Mouse (Mus musculus) forebrain, embryonic 13.5 days (tissue): ENCODE measurements at regions not wholly inside any gene's neighbourhood (a gene's known extent, or its start where the extent isn't known, plus 50 kb on each side); places are given as distances from the start of the nearest gene placed in this dataset.

Experiments
- ATAC-seq: fragments of 200-750 bp; cut with Nextera tagmentation; 2 replicates; pipeline ENCODE4 v1.8.0; 2017
- H3K27ac ChIP-seq: fragments of 300-500 bp; sonication (generic); 2 replicates; pipeline ENCODE4 v1.5.1; 2015; ENCODE audit warnings: inconsistent platforms, mild to moderate bottlenecking, moderate library complexity
- H3K27me3 ChIP-seq: fragments of 300-500 bp; sonication (generic); 2 replicates; pipeline ENCODE4 v1.6.1; 2015; ENCODE audit warnings: mild to moderate bottlenecking, inconsistent platforms
- H3K36me3 ChIP-seq: fragments of 300-500 bp; sonication (generic); 2 replicates; pipeline ENCODE4 v1.6.1; 2015; ENCODE audit warnings: mild to moderate bottlenecking, inconsistent platforms; ENCODE audit not compliant: poor library complexity, severe bottlenecking
- H3K4me1 ChIP-seq: fragments of 300-500 bp; sonication (generic); 2 replicates; pipeline ENCODE4 v1.6.1; 2015; ENCODE audit warnings: inconsistent platforms
- H3K4me2 ChIP-seq: fragments of 300-500 bp; sonication (generic); 2 replicates; pipeline ENCODE4 v1.6.1; 2015; ENCODE audit warnings: inconsistent platforms, mild to moderate bottlenecking, moderate library complexity
- H3K4me3 ChIP-seq: fragments of 300-500 bp; sonication (generic); 2 replicates; pipeline ENCODE4 v1.5.1; 2015; ENCODE audit warnings: mild to moderate bottlenecking, inconsistent platforms
- H3K9ac ChIP-seq: fragments of 300-500 bp; sonication (generic); 2 replicates; pipeline ENCODE4 v1.6.1; 2015; ENCODE audit warnings: mild to moderate bottlenecking, inconsistent platforms
- H3K9me3 ChIP-seq: fragments of 300-500 bp; sonication (generic); replicated peaks from 2 replicates; pipeline ENCODE4 v1.6.1; 2016; ENCODE audit warnings: inconsistent platforms
- WGBS: fragments of 180-500 bp; shearing (Covaris S2); methylation state at CpG from one replicate; pipeline ENCODE4 v1.1.7; 2015; 5-methylcytosine and 5-hydroxymethylcytosine counted together

DNA sequence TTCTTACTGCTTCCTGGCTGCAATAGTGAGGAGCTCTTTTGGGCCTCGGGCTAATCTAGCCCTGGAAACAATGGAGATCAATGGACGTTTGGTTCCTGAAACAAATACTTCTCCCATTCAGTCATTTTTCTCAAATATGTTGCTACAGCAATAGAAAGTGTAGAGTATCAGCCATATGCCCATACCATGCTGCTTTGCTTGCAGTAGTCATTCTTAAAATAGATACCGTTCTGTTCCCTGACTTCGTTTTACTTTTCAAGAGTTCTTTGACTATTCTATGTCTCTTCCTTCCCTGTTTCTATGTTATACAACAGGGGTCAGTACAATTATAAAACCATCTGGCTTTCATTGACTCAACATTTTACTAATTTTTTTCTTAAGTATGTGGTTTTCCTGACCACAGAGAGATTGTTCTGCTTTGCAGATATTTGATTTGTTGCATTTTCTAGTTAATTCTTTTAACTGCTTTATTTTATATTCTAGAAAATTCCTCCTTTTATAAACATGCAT is 275.2 kb upstream of the Xrcc4 start:
- H3K4me1 ChIP-seq, result no peaks in the 10 kb centered on the region
- ATAC-seq, result no peak
- H3K9me3 ChIP-seq, result 0 out of 2 replicates have a peak, but pooled peaks cover 6% of the 10 kb centered on the region
- WGBS, result 80% methylated on average over 4 of the region's 4 CpGs
- no peak overlapping the region for H3K9ac ChIP-seq
- no peaks in the 10 kb centered on the region for H3K27me3 ChIP-seq
- H3K4me2 ChIP-seq, result no peak overlapping the region
- H3K4me3 ChIP-seq, result no peak overlapping the region
- H3K36me3 ChIP-seq, result no peaks in the 10 kb centered on the region
- no peak overlapping the region for H3K27ac ChIP-seq

DNA sequence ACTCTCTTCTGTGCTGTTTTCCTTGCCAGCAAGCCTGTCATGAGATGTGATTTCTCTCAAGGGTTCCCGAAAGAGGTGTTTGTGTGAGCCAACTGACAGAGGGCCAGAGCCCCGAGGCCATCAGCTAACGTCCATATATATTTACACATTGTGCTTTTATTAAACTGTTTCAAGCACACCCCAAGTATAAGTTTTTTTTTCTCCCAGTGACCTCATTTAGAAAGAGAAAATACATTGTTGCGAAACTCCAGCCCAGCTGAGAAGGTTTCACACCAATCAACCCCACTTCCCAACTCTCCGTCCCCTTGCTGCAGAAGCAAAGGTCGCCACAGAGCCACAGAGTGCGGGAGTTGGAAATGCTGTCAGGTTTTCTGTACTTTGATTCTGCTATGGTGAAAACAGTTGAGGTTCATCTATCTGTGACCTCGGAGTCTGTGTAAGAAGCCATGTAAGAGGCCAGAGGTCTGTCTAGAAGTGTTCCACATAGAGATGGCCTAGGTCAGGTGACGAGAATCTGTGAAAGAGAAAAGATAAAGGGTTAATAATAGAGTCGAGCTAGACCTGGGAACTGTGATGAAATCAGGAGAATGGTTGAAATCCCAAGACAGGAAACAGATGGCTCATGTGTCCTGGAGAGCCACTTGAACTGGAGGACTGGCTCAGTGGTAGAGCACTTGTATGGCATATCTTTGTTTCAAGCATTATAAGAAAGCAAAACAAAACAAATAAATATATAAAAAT is 270.6 kb upstream of the Xrcc4 start:
- ATAC-seq, result no peak; the same call in 1 of the 2 replicates
- Histone ChIP-seq H3K36me3 (no peaks in the 10 kb centered on the region), H3K27me3 (no peaks in the 10 kb centered on the region), H3K4me2 (no peak overlapping the region), H3K9me3 (no peaks in the 10 kb centered on the region; the same call in 1 of the 2 replicates), H3K9ac (no peak overlapping the region), H3K27ac (no peak overlapping the region), H3K4me1 (0 out of 2 replicates have a peak, but pooled peaks cover 6% of the 10 kb centered on the region), H3K4me3 (no peak overlapping the region)
- 79% methylated on average over 10 of the region's 10 CpGs for WGBS

DNA sequence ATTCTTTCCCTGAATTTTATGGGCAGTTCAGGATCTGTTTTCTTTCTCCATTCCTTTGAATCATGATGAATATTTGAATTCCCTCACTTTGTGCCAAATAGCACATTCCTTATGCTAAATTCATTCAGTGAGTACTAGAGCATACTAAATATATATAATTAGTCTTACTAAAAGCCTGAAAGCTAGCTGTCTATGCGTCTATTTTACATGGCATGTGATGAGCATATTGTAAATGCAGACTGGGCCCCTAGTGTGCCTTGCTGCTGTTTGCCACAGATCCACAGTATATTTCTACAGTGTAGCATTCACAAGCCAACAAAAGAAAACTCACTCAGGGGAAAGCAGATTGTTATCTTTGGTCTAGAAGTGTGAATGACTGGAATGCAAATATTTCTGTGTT is 268.7 kb upstream of the Xrcc4 start:
- Histone ChIP-seq H3K36me3 (no peaks in the 10 kb centered on the region), H3K9me3 (no peaks in the 10 kb centered on the region; the same call in 1 of the 2 replicates), H3K27ac (no peak overlapping the region), H3K4me2 (no peak overlapping the region), H3K4me3 (no peak overlapping the region), H3K27me3 (no peaks in the 10 kb centered on the region), H3K4me1 (0 out of 2 replicates have a peak, but pooled peaks cover 6% of the 10 kb centered on the region), H3K9ac (no peak overlapping the region)
- ATAC-seq, result peak; percentile 83
- 25% methylated on average over 1 of the region's 1 CpGs for WGBS

DNA sequence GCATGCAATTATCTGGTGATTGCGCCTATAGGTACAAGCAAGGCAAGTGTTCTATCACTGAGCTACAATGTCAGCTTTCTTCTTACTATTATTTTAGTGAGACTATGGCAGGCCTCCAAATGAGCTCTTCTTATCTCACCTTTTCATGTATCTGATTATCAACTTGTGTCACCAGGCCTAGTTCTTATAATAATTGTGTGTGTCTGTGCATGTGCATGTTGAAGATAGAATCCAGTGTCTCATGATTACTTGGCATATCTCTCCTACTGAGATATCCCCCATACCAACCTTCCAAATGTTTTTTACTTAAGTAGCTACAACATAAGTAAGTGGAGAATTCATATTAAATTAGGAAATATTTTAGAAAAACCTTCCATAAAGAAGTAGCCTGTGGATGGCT is 266.2 kb upstream of the Xrcc4 start:
- 94% methylated on average over 1 of the region's 1 CpGs for WGBS
- H3K27me3 ChIP-seq, result no peaks in the 10 kb centered on the region
- H3K36me3 ChIP-seq, result no peaks in the 10 kb centered on the region
- no peak overlapping the region for H3K27ac ChIP-seq
- no peak overlapping the region for H3K4me3 ChIP-seq
- no peak overlapping the region for H3K9ac ChIP-seq
- no peak overlapping the region for H3K4me2 ChIP-seq
- no peaks in the 10 kb centered on the region; the same call in 1 of the 2 replicates for H3K9me3 ChIP-seq
- no peak for ATAC-seq
- 0 out of 2 replicates have a peak, but pooled peaks cover 6% of the 10 kb centered on the region for H3K4me1 ChIP-seq

DNA sequence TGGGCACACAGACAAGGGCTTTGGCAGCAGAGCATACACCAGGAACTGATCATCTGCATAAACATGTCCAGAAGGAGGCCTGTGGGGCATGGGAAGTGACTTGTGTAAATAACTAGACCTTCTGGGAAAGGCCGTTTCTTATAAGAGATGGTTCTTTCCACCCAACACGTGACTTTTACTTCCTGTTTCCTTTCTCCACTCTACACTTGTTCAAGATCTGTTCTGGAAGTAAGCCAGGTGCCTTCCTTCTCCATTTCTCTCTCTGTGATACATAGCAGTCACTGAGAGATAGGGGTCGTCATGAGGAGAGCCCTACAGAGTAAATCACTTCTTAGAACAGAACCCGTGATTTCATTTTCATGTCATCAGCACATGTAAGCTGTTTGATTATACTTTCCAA is 253.4 kb upstream of the Xrcc4 start:
- no peaks in the 10 kb centered on the region for H3K4me1 ChIP-seq

DNA sequence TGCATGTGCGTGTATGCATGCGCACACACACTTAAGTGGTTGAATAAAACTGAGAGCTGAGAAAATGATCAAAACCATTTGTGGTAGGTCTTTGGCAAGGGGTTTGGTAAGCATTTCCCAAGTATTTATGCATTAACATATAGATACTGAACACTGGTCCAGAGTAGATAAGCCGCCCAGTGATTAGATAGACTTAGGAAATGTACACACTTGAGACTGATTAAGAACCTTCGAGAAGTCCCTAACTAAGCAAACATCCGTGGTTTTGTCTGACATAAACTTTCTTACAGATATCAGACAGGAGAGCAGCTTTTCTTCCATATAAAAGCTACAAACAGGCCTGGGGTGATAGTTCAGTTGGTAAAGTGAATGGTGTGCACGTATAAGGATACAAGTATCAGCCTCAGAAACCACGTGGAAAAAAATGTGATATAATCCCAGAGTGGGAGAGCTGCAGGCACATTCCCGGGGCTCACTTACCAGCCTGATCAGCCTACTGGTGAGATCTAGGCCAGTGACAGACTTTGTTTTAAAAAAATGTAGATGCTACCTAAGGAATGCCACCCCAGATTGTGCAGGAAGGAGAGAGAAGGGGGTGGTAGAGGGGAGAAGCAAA is 252.3 kb upstream of the Xrcc4 start:
- Histone ChIP-seq H3K27me3 (peaks cover 13% of the 10 kb centered on the region), H3K4me1 (no peaks in the 10 kb centered on the region), H3K9me3 (no peaks in the 10 kb centered on the region), H3K9ac (no peak overlapping the region), H3K4me3 (no peak overlapping the region), H3K27ac (no peak overlapping the region), H3K4me2 (no peak overlapping the region), H3K36me3 (no peaks in the 10 kb centered on the region)
- no peak for ATAC-seq
- 80% methylated on average over 8 of the region's 8 CpGs for WGBS

More for the DNA sequence above, 253.4 kb upstream of the Xrcc4 start:
- no peaks in the 10 kb centered on the region for H3K36me3 ChIP-seq
- H3K9ac ChIP-seq, result no peak overlapping the region
- H3K4me3 ChIP-seq, result no peak overlapping the region
- H3K9me3 ChIP-seq, result no peaks in the 10 kb centered on the region
- H3K4me2 ChIP-seq, result no peak overlapping the region
- no peak overlapping the region for H3K27ac ChIP-seq
- peaks cover 8% of the 10 kb centered on the region for H3K27me3 ChIP-seq
- ATAC-seq, result no peak
- 87% methylated on average over 4 of the region's 4 CpGs for WGBS

DNA sequence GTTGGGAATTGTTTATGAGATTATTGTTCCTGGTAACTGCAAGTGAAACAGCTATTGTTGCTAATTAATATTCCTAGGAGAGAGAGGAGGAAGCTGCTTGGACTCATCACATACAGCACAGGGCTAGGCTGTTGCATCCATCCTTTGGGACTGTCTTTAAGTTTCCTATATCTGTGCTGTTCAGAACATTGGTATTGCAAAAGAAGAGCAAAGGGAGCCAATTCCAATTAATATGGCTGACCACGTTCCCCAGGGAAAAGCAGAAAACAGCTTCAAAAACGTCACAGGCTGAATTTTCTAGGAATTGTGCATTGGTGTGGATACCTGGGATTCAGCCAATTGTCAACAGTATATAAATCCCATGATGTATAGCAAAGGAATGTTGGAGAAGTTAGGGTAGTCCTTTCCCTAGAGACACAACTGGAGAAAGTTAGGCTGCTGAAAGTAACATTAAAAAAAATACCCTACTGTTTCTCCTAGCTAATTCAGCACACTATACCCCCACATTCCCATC is 251.3 kb upstream of the Xrcc4 start:
- WGBS, result 65% methylated on average over 2 of the region's 2 CpGs
- no peak overlapping the region for H3K4me2 ChIP-seq
- no peak overlapping the region for H3K4me3 ChIP-seq
- H3K9me3 ChIP-seq, result no peaks in the 10 kb centered on the region
- no peak for ATAC-seq
- H3K4me1 ChIP-seq, result peaks cover 4% of the 10 kb centered on the region
- H3K9ac ChIP-seq, result no peak overlapping the region
- peaks cover 13% of the 10 kb centered on the region for H3K27me3 ChIP-seq
- H3K36me3 ChIP-seq, result no peaks in the 10 kb centered on the region
- H3K27ac ChIP-seq, result no peak overlapping the region

DNA sequence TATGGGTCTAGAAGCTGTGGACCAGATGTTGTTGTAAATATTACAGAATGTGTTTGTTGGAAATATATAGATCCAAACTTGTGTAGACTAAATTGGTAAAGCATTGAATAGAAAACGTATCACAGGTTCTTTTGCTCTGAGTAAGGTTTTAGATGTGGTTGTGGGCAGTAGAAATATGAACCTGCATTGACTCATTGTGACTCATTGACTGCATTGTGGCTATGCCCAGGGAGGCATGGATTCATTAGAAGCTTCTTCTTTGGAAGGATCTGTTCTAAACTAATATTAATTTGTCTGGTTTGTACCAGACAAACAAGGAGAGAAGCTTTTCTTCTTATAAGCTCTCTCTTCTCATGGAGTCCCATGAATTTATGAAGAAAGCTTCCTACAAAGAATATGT is 248.2 kb upstream of the Xrcc4 start:
- H3K9me3 ChIP-seq, result no peaks in the 10 kb centered on the region
- no peak overlapping the region for H3K4me3 ChIP-seq
- no peak for ATAC-seq
- H3K4me1 ChIP-seq, result peaks cover 13% of the 10 kb centered on the region
- H3K36me3 ChIP-seq, result no peaks in the 10 kb centered on the region
- no peak overlapping the region for H3K4me2 ChIP-seq
- no peak overlapping the region for H3K27ac ChIP-seq
- H3K9ac ChIP-seq, result no peak overlapping the region
- 94% methylated on average over 1 of the region's 1 CpGs for WGBS
- H3K27me3 ChIP-seq, result peaks cover 13% of the 10 kb centered on the region

DNA sequence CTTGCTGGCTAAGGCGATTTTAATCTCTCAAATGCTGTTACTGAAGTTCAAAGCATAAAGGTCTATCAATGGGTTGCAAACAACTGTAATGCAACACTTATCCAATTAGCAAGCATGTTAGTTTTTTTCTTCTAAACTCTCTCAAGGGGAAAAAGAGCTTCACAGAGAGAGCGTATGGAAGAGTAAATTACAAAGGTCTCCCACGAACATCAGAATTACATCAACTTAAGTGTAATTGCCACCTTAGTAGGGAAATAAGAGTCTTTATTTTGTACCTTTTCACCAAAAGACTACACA is 246.3 kb upstream of the Xrcc4 start:
- Histone ChIP-seq H3K9me3 (no peaks in the 10 kb centered on the region), H3K4me1 (peaks cover 13% of the 10 kb centered on the region), H3K27ac (no peak overlapping the region), H3K9ac (no peak overlapping the region), H3K4me2 (no peak overlapping the region), H3K27me3 (peaks cover 16% of the 10 kb centered on the region), H3K36me3 (no peaks in the 10 kb centered on the region), H3K4me3 (no peak overlapping the region)
- 3% methylated on average over 3 of the region's 3 CpGs for WGBS
- ATAC-seq, result no peak

DNA sequence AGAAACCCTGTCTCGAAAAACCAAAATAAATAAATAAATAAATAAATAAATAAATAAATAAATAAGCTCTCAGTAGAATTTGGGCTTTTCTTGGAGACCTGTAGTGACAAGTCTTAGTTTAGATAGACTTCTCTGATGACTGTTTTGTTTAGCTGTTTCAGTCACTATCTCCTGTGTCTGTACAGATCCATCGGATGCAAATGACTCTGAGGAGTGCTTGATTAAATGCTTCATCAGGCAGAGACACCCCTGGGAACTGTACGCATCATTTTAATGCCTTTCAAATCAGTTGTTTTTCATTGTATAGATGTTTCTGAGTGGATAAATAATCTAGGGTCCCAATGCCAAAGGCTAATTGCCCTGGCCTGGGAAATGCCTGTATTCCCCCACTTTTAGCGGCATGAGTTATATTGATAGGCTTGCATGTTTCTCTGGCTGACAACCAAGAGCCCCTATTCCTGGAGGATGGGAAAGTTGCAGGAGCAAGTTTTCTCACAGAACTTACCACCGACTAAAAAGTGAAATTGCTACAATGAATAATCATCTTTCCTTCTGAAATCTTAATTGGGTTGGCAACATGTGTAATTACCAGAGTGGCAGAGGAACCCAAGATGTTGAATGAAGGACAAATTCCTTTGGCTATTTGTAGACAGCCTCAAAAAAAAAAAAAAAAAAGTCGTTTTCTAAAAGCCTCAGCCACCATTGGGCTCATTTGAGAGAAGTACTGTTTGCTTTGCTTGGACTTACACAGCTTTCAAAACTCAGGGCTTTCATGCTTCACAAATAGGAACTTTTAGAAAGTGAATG is 245.7 kb upstream of the Xrcc4 start:
- peaks cover 13% of the 10 kb centered on the region for H3K4me1 ChIP-seq
- H3K9ac ChIP-seq, result no peak overlapping the region
- H3K4me2 ChIP-seq, result no peak overlapping the region
- no peak overlapping the region for H3K4me3 ChIP-seq
- no peak overlapping the region for H3K27ac ChIP-seq
- H3K9me3 ChIP-seq, result no peaks in the 10 kb centered on the region
- 22% methylated on average over 6 of the region's 6 CpGs for WGBS
- ATAC-seq, result peak; percentile 73
- peaks cover 16% of the 10 kb centered on the region for H3K27me3 ChIP-seq
- no peaks in the 10 kb centered on the region for H3K36me3 ChIP-seq

DNA sequence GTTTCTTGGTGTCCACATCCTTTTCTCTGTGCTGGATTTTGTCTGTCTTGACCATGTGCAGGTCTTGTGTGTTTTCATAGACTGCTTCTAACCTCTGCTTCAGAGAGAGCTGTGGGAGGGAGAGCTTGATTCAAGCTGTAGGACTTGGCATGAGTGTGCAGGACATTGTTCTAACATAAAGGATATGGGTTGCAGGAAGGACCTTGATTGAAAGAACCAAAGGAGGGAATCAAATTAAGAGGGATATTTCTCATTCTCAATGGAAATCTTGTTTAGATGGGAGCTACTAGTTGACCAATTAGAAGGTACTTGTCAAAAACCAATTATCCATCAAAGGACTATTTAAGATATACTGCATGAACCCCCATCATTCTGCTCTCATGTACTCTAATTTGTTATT is 244.9 kb upstream of the Xrcc4 start:
- no peak overlapping the region for H3K27ac ChIP-seq
- ATAC-seq, result peak; percentile 44
- no peaks in the 10 kb centered on the region for H3K9me3 ChIP-seq
- H3K27me3 ChIP-seq, result peaks cover 16% of the 10 kb centered on the region
- H3K36me3 ChIP-seq, result no peaks in the 10 kb centered on the region
- H3K9ac ChIP-seq, result no peak overlapping the region
- peaks cover 13% of the 10 kb centered on the region for H3K4me1 ChIP-seq
- H3K4me2 ChIP-seq, result no peak overlapping the region
- H3K4me3 ChIP-seq, result no peak overlapping the region

DNA sequence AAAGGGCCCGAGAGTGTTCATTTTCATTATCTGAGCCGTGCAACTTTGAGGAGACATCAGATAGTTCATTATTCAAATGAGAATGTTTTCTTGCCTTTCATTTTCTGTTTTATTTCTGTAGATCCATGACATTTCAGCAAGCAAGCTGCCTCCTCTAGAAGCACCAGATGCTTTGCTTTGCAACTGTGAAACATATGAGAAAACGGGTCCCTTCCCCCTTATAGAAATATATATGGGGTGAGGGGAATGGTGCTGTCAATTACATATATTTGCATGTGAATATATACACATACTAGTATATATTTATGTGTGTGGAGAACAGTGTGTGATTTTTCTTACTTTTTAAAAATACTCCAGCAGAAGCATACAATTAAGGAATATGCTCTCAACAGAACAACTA is 235.8 kb upstream of the Xrcc4 start:
- ATAC-seq, result peak; percentile 83; the same call in 1 of the 2 replicates

More for the DNA sequence above, 235.8 kb upstream of the Xrcc4 start:
- Histone ChIP-seq H3K27ac (no peak overlapping the region), H3K4me2 (no peak overlapping the region), H3K4me1 (no peaks in the 10 kb centered on the region), H3K9ac (no peak overlapping the region), H3K4me3 (no peak overlapping the region), H3K36me3 (no peaks in the 10 kb centered on the region), H3K9me3 (no peaks in the 10 kb centered on the region), H3K27me3 (no peaks in the 10 kb centered on the region)
- WGBS, result 86% methylated on average over 3 of the region's 3 CpGs
